Mouse (Mus musculus) heart, embryonic 11.5 days (tissue): ENCODE results near the gene Ptafr. TPM values are rescaled to one million over a fixed set of nuclear protein-coding genes. Genes with fewer than 3 reads are reported as not detected.
A peak's percentile ranks its signal among the peaks of the same experiment; 100 is the strongest.
"Not testable (repeated sequence)": the region's sequence is repeated elsewhere in the genome, so short reads cannot be mapped to it uniquely, and the experiment has no call there.

Experiments
- ATAC-seq: fragments of 200-750 bp; cut with Nextera tagmentation; replicated peaks from 2 replicates; pipeline ENCODE4 v1.8.0; 2017; ENCODE audit warnings: moderate library complexity; ENCODE audit not compliant: insufficient number of reproducible peaks, low FRiP score, low TSS enrichment
- H3K27ac ChIP-seq: fragments of 300-500 bp; sonication (generic); 2 replicates; pipeline ENCODE4 v1.5.1; 2014; ENCODE audit warnings: mild to moderate bottlenecking, low read depth, low read length
- H3K27me3 ChIP-seq: fragments of 300-500 bp; sonication (generic); 2 replicates; pipeline ENCODE4 v1.6.1; 2014; ENCODE audit warnings: mild to moderate bottlenecking, low read length, mixed read lengths; ENCODE audit not compliant: control insufficient read depth, insufficient read depth
- H3K36me3 ChIP-seq: fragments of 300-500 bp; sonication (generic); 2 replicates; pipeline ENCODE4 v1.6.1; 2014; ENCODE audit warnings: mild to moderate bottlenecking, low read length, moderate library complexity, mixed read lengths; ENCODE audit not compliant: control insufficient read depth, insufficient read depth
- H3K4me1 ChIP-seq: fragments of 300-500 bp; sonication (generic); 2 replicates; pipeline ENCODE4 v1.6.1; 2014; ENCODE audit warnings: low read length; ENCODE audit not compliant: control insufficient read depth, insufficient read depth
- H3K4me2 ChIP-seq: fragments of 300-500 bp; sonication (generic); 2 replicates; pipeline ENCODE4 v1.6.1; 2014; ENCODE audit warnings: mild to moderate bottlenecking, moderate library complexity
- H3K4me3 ChIP-seq: fragments of 300-500 bp; sonication (generic); 2 replicates; pipeline ENCODE4 v1.5.1; 2014; ENCODE audit warnings: low read depth, low read length
- H3K9ac ChIP-seq: fragments of 300-500 bp; sonication (generic); 2 replicates; pipeline ENCODE4 v1.6.1; 2014; ENCODE audit warnings: mild to moderate bottlenecking, low read depth, low read length, moderate library complexity
- H3K9me3 ChIP-seq: fragments of 300-500 bp; sonication (generic); replicated peaks from 2 replicates; pipeline ENCODE4 v1.6.1; 2016; ENCODE audit warnings: low read length; ENCODE audit not compliant: control insufficient read depth
- WGBS: fragments of 180-500 bp; shearing (Covaris S2); extraction: QIAGEN DNeasy Blood & Tissue Kit; methylation state at CpG from one replicate; pipeline ENCODE4 v1.1.7; 2014; ENCODE audit not compliant: insufficient replicate concordance; 5-methylcytosine and 5-hydroxymethylcytosine counted together
- polyA plus RNA-seq: library from polyadenylated mRNA; unstranded; fragments of >200 nt; fragmentation: Nextera tagmentation; extraction: Ambion mirVana; gene quantifications from 2 replicates; pipeline ENCODE4 v1.2.1, GENCODE M21; 2014

Gene Ptafr
- polyA plus RNA-seq, 1 experiment from 2014 or later: 0.40 TPM

GRCm38 (mm10) chr4:132542724-132543123, 21.1 kb upstream of the Ptafr start:
- peaks cover 34% of the 10 kb centered on the region for H3K36me3 ChIP-seq

GRCm38 (mm10) chr4:132545851-132546250, 18.0 kb upstream of the Ptafr start:
- H3K9ac ChIP-seq: no peak overlapping the region
- WGBS: 38% methylated on average over 8 of the region's 8 CpGs
- no peak overlapping the region for H3K4me2 ChIP-seq
- no peaks in the 10 kb centered on the region for H3K9me3 ChIP-seq
- ATAC-seq: no peak; the same call in 1 of the 2 replicates
- no peak overlapping the region for H3K27ac ChIP-seq
- H3K36me3 ChIP-seq: peaks cover 48% of the 10 kb centered on the region
- H3K4me3 ChIP-seq: no peak overlapping the region
- no peaks in the 10 kb centered on the region for H3K27me3 ChIP-seq
- H3K4me1 ChIP-seq: no peaks in the 10 kb centered on the region

More at GRCm38 (mm10) chr4:132542724-132543123, 21.1 kb upstream of the Ptafr start:
- 47% methylated on average over 1 of the region's 1 CpGs for WGBS
- ATAC-seq: no peak
- no peaks in the 10 kb centered on the region for H3K27me3 ChIP-seq
- no peaks in the 10 kb centered on the region for H3K4me1 ChIP-seq
- H3K9me3 ChIP-seq: no peaks in the 10 kb centered on the region
- H3K9ac ChIP-seq: no peak overlapping the region
- no peak overlapping the region for H3K4me3 ChIP-seq
- no peak overlapping the region for H3K27ac ChIP-seq
- no peak overlapping the region for H3K4me2 ChIP-seq

GRCm38 (mm10) chr4:132554221-132554620, 9.6 kb upstream of the Ptafr start:
- H3K27me3 ChIP-seq: no peaks in the 10 kb centered on the region
- H3K4me2 ChIP-seq: no peak overlapping the region
- H3K27ac ChIP-seq: 0 out of 2 replicates have a peak overlapping the region, but pooled peaks have one; percentile 4
- no peaks in the 10 kb centered on the region for H3K9me3 ChIP-seq
- peaks cover 23% of the 10 kb centered on the region for H3K36me3 ChIP-seq
- 59% methylated on average over 5 of the region's 5 CpGs for WGBS
- no peak overlapping the region for H3K4me3 ChIP-seq
- H3K9ac ChIP-seq: no peak overlapping the region
- no peak for ATAC-seq
- H3K4me1 ChIP-seq: peaks cover 8% of the 10 kb centered on the region

- 56% methylated on average over 8 of the region's 8 CpGs for WGBS
- Histone ChIP-seq H3K27me3 (no peaks in the 10 kb centered on the region), H3K36me3 (peaks cover 21% of the 10 kb centered on the region), H3K27ac (peak overlapping the region; percentile 4; the same call in 1 of the 2 replicates), H3K9ac (no peak overlapping the region), H3K9me3 (no peaks in the 10 kb centered on the region), H3K4me2 (no peak overlapping the region), H3K4me1 (peaks cover 8% of the 10 kb centered on the region), H3K4me3 (no peak overlapping the region)
- no peak for ATAC-seq
Measured at GRCm38 (mm10) chr4:132554653-132555052, 9.2 kb upstream of the Ptafr start.

GRCm38 (mm10) chr4:132555550-132555949, 8.3 kb upstream of the Ptafr start:
- 87% methylated on average over 7 of the region's 7 CpGs for WGBS

GRCm38 (mm10) chr4:132563261-132563660, 606 bp upstream of the Ptafr start:
- Histone ChIP-seq H3K4me3 (no peak overlapping the region), H3K27ac (no peak overlapping the region), H3K4me2 (no peak overlapping the region), H3K9ac (no peak overlapping the region), H3K36me3 (no peaks in the 10 kb centered on the region), H3K4me1 (peaks cover 5% of the 10 kb centered on the region; the same call in 1 of the 2 replicates), H3K9me3 (no peaks in the 10 kb centered on the region), H3K27me3 (no peaks in the 10 kb centered on the region)
- WGBS: 71% methylated on average over 3 of the region's 3 CpGs
- no peak for ATAC-seq

More at GRCm38 (mm10) chr4:132555550-132555949, 8.3 kb upstream of the Ptafr start:
- peaks cover 17% of the 10 kb centered on the region for H3K36me3 ChIP-seq
- H3K4me2 ChIP-seq, H3K4me1 ChIP-seq, H3K27ac ChIP-seq, H3K4me3 ChIP-seq, H3K9me3 ChIP-seq, ATAC-seq, H3K9ac ChIP-seq, H3K27me3 ChIP-seq: not testable (repeated sequence)

GRCm38 (mm10) chr4:132565089-132565747, 1.4 kb downstream of the Ptafr start:
- H3K4me2 ChIP-seq: no peak overlapping the region
- no peaks in the 10 kb centered on the region for H3K36me3 ChIP-seq
- no peak overlapping the region for H3K4me3 ChIP-seq
- WGBS: 71% methylated on average over 12 of the region's 12 CpGs
- peaks cover 5% of the 10 kb centered on the region; the same call in 1 of the 2 replicates for H3K4me1 ChIP-seq
- H3K9ac ChIP-seq: no peak overlapping the region
- no peak overlapping the region for H3K27ac ChIP-seq
- no peaks in the 10 kb centered on the region for H3K27me3 ChIP-seq
- no peaks in the 10 kb centered on the region for H3K9me3 ChIP-seq
- ATAC-seq: no peak

GRCm38 (mm10) chr4:132567361-132567779, 3.5 kb downstream of the Ptafr start:
- H3K9ac ChIP-seq: no peak overlapping the region
- 65% methylated on average over 9 of the region's 9 CpGs for WGBS
- no peak overlapping the region for H3K4me2 ChIP-seq
- H3K4me3 ChIP-seq: no peak overlapping the region
- no peaks in the 10 kb centered on the region for H3K27me3 ChIP-seq
- H3K27ac ChIP-seq: no peak overlapping the region
- no peaks in the 10 kb centered on the region for H3K9me3 ChIP-seq
- H3K36me3 ChIP-seq: no peaks in the 10 kb centered on the region
- peaks cover 5% of the 10 kb centered on the region; the same call in 1 of the 2 replicates for H3K4me1 ChIP-seq
- ATAC-seq: no peak

GRCm38 (mm10) chr4:132569115-132569514, 5.2 kb downstream of the Ptafr start:
- Histone ChIP-seq H3K36me3 (no peaks in the 10 kb centered on the region), H3K27ac (no peak overlapping the region), H3K4me2 (no peak overlapping the region), H3K27me3 (no peaks in the 10 kb centered on the region), H3K9ac (no peak overlapping the region), H3K9me3 (no peaks in the 10 kb centered on the region), H3K4me3 (no peak overlapping the region), H3K4me1 (peaks cover 8% of the 10 kb centered on the region; the same call in 1 of the 2 replicates)
- no peak for ATAC-seq
- 86% methylated on average over 5 of the region's 5 CpGs for WGBS
